Mouse (Mus musculus) kidney, postnatal 4 days (tissue): Measurements from ENCODE around the gene Pard3.

Experiments used
- DNase-seq, 2 experiments: peaks; one replicate each; pipeline ENCODE4 v3.0.0; 2021; ENCODE audit warnings: mixed read lengths in 2 of 2

Pard3 gene

GRCm38 (mm10) chr8:127512580-127512979, 448.9 kb downstream of the Pard3 start:
- no peak for DNase-seq

GRCm38 (mm10) chr8:127514810-127515735, 451.4 kb downstream of the Pard3 start:
- no peak for DNase-seq

- no peak for DNase-seq
These were observed 452.4 kb downstream of the Pard3 start for GRCm38 (mm10) chr8:127516043-127516442.

- DNase-seq, result no peak
These were observed 462.0 kb downstream of the Pard3 start for GRCm38 (mm10) chr8:127525673-127526072.

- DNase-seq, result no peak
These were observed 464.6 kb downstream of the Pard3 start for GRCm38 (mm10) chr8:127528315-127528714.

GRCm38 (mm10) chr8:127529746-127530145, 466.1 kb downstream of the Pard3 start:
- DNase-seq, result no peak

GRCm38 (mm10) chr8:127531866-127532265, 468.2 kb downstream of the Pard3 start:
- DNase-seq, result no peak

- DNase-seq, result no peak
These were observed 471.1 kb downstream of the Pard3 start for GRCm38 (mm10) chr8:127534789-127535188.

GRCm38 (mm10) chr8:127535192-127535845, 471.6 kb downstream of the Pard3 start:
- no peak for DNase-seq

- no peak for DNase-seq
These were observed 472.1 kb downstream of the Pard3 start for GRCm38 (mm10) chr8:127535846-127536220.

- no peak for DNase-seq
These were observed 476.1 kb downstream of the Pard3 start for GRCm38 (mm10) chr8:127539803-127540202.

- no peak for DNase-seq
These were observed 476.6 kb downstream of the Pard3 start for GRCm38 (mm10) chr8:127540273-127540672.

- DNase-seq, result no peak
These were observed 478.5 kb downstream of the Pard3 start for GRCm38 (mm10) chr8:127542162-127542561.

- DNase-seq, result no peak
These were observed 480.0 kb downstream of the Pard3 start for GRCm38 (mm10) chr8:127543676-127544075.

- DNase-seq, result no peak
These were observed 482.5 kb downstream of the Pard3 start for GRCm38 (mm10) chr8:127546161-127546560.

GRCm38 (mm10) chr8:127550928-127551327, 487.2 kb downstream of the Pard3 start:
- DNase-seq, result no peak

- DNase-seq, result peak; percentile 18 to 42
These were observed 488.5 kb downstream of the Pard3 start for GRCm38 (mm10) chr8:127552161-127552595.

GRCm38 (mm10) chr8:127552836-127553235, 489.1 kb downstream of the Pard3 start:
- DNase-seq, result no peak

- peak in 1 of 2 experiments; percentile 15 for DNase-seq
These were observed 489.9 kb downstream of the Pard3 start for GRCm38 (mm10) chr8:127553582-127553981.

GRCm38 (mm10) chr8:127555795-127556194, 492.1 kb downstream of the Pard3 start:
- no peak for DNase-seq

GRCm38 (mm10) chr8:127556964-127557363, 493.3 kb downstream of the Pard3 start:
- peak in 1 of 2 experiments; percentile 16 for DNase-seq

- no peak for DNase-seq
These were observed 493.9 kb downstream of the Pard3 start for GRCm38 (mm10) chr8:127557566-127557965.

- no peak for DNase-seq
These were observed 499.9 kb downstream of the Pard3 start for GRCm38 (mm10) chr8:127563634-127564033.

- no peak for DNase-seq
These were observed 500.7 kb downstream of the Pard3 start for GRCm38 (mm10) chr8:127564426-127564825.
